Mouse (Mus musculus) kidney, postnatal 14 days (tissue): ENCODE measurements around the gene Pick1.

ENCODE experiments used
- DNase-seq: peaks from one replicate; pipeline ENCODE4 v3.0.0; 2022; ENCODE audit warnings: mixed read lengths

The Pick1 gene

DNA sequence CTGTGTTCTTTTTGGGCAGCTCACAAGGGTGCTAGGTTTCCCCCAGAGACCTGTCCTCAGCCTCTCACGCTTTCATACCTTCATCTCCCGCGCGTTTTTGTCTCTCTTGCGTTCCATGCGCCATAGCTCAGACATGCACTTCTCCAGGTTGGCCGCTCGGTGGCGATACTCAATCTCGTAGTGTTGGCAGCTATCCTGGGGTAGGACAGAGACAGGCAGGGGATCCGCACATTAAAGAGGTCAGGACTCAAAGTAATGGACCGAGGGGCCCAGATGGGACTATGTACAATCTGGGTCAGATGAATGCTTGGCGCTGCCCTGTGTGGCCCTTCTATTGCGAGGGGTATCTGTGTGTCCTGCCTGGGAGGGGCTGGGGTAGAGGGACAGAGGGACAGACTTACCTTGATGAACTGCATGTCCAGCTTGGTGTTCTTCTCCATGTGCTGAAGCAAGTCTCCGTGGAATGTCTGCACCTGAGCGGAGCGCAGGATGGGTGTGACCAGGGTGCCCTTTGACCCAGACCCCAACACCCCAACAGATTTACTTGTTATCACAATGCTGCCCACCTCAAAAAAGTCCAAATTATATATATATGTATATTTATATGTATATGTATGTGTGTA lies 42.3 kb downstream of the Pick1 start:
- DNase-seq: no peak

DNA sequence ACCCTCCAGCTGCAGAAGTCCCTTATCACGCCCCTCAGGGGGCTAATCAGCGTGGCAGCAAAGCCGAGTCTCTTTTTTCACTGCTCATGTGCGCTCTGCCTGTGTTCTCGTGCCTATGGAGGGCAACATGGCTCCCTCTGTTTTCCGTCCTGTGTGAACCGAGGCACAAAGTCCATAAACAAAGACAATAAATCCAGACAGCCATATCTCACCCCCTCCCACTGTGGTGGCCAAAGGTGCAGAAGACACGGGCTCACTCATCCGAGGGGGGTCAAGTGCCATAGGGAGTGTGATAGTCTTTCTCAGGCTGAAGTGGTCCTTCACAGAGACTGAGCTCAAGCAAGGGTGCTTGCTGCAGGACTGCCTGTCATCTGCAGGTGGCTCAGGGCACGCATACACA lies 44.0 kb downstream of the Pick1 start:
- no peak for DNase-seq

DNA sequence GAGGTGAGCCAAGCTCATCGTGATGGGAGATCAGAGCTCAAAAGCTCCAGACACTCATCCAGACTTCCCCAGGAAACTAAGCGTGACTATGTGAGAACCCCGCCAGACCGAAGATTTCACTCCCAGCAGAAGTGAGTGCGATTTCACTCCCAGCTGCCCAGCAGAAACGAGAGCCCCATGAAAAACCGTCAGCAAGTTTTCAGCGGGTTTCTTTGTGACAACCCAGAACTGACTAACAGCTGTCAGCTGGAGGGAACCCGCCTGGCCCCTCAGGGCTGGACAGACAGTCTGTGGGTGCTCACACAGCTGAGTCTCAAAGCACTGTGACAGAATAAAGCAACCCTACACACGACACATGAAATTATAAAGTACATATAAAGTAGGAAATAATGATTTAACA lies 48.8 kb downstream of the Pick1 start:
- no peak for DNase-seq

DNA sequence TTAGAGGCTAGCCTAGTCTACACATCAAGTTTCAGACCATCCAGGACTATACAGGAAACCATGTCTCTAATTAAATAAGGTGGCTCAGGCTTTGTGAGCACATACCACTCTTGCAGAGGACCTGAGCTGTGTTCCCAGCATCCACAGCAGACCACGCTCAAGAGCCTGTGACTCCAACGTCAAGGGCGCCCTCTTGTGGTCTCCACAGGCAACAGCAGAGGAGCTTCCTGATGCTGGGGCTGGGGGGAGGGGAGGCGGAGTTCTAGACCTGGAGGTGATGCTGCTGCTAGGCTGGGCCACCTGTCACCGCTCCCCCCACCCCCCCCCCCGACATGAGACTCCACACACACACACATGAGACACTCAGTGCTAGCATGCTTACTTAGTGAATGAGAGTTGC lies 51.2 kb downstream of the Pick1 start:
- no peak for DNase-seq

- DNase-seq: no peak
Observed at GRCm38 (mm10) chr15:79280850-79281249, 51.9 kb downstream of the Pick1 start.

GRCm38 (mm10) chr15:79281389-79281788 lies 52.4 kb downstream of the Pick1 start:
- DNase-seq: no peak

GRCm38 (mm10) chr15:79282434-79282833 lies 53.5 kb downstream of the Pick1 start:
- no peak for DNase-seq

GRCm38 (mm10) chr15:79283371-79283770 lies 54.4 kb downstream of the Pick1 start:
- peak; percentile 60 for DNase-seq

DNA sequence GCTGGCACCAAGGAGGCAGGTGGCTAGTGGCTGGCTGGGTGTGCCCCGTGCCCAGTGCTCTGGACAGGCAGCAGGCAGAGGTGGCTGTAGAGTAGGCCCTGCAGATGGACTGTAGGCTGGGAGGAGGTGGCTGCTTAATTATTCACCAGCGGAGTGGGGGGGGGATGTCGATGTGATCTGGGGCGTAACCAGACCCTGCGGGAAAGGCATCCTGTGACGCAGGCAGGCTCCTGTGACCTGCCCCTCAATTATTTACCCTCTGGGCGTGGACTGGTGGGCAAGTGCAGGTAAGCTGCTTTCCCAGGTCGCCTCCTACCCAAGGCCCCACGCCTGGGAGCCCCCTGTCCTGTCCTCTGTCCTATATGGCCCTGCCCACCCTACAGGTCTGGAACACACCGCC lies 56.4 kb downstream of the Pick1 start, which contains the start of gene Baiap2l2:
Gene Baiap2l2, minus strand, starts transcription at position 139 of the 400 bp plus-strand sequence.
- peak; percentile 89 for DNase-seq

DNA sequence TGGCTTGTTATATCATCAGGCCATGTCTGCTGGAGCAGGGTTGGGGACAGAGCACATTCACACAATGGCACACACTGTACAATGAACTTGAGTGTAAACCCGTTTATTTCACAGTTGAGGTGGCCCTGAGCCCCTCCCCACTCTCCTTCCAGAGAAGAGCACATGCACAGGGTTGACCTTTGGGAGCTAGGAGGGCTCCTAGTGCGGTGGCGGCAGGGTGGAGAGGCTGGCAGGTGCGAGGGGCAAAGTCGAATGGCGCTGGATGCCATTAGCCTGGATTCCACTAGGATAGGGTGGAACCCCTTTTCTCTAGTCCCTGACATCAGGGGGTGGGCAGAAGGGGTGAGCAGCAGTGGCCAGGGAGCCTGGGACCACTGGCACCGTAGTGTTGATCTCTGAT lies 57.2 kb downstream of the Pick1 start:
- peak; percentile 76 for DNase-seq

GRCm38 (mm10) chr15:79287091-79287490 lies 58.1 kb downstream of the Pick1 start:
- DNase-seq: peak; percentile 65

DNA sequence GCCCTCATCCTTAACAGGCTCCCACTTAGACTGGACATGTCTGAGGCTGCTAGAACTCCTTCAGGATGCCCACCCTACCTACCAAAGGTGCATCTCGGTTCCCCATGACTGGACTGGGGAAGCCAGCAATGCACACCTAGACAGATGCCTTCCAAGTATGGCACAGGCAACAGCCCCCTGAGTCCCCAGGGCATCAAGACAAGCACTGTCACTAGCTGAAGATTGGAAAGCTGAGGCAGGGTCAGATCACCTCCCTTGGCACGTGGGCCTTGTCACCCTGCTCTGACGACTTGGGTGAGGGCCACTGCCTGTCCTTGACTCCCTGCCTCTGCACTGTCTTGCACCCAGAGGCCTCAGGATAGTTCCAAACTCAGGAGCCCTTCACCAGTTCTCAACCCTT lies 59.4 kb downstream of the Pick1 start:
- no peak for DNase-seq

DNA sequence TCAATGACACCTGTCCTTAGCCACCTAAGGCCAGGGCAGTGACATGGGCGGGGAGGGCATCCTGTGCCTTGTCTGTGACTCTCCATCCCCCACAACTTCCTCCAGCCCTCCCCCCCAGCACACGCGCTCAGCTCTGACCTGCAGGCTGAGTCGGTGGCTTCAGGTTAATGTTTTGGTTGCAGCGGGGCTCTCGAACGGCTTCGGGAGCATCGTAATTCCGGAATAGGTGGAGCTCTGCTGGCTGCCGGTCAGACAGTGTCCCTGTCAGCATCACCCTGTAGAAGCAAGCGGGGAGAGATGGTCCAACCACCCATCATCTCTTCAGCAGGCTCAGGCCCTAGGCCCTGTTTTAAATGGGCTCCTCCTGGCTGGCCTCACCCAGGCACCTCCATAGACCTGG lies 60.5 kb downstream of the Pick1 start:
- no peak for DNase-seq

- DNase-seq: no peak
Observed at GRCm38 (mm10) chr15:79290340-79290739, 61.4 kb downstream of the Pick1 start.

DNA sequence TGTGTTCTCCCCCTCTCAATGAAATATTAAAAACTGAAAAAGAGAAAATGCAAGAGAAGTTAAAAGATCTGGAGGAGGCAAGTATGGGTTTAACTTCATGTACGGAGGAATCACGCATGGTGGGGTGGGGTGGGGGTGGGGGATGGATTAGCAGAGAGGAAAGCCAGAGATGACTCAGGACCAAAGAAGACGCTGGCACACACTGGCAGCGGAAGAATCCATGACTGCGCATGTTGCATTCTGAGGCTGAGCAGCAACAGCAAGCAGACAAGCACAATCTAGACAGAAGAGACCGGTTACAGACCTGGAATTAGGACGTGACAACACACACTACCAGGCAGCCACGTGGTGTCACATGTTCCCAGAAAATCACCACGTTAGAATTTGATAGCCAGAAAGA lies 63.8 kb downstream of the Pick1 start:
- no peak for DNase-seq

DNA sequence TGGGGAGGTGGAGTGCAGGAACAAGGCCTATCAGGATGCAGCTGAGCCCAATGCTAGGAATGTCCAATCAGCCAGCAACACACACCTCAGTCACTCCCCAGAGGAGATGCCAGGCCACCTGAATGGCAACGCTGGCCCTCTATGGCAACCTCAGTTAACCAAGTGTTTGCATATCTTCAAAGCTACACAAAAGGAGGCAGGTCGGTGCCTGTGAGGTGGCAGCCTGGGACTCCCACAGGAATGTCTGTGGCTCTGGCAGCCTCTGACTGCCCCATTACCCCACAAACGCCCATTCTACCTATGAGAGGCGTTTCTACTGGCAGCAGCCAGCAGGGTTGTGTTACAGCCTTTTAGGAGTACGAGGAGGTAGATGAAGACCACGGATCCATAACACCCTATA lies 69.6 kb downstream of the Pick1 start:
- DNase-seq: no peak
